Mouse (Mus musculus): ENCODE results near the gene Atg7.

DNA sequence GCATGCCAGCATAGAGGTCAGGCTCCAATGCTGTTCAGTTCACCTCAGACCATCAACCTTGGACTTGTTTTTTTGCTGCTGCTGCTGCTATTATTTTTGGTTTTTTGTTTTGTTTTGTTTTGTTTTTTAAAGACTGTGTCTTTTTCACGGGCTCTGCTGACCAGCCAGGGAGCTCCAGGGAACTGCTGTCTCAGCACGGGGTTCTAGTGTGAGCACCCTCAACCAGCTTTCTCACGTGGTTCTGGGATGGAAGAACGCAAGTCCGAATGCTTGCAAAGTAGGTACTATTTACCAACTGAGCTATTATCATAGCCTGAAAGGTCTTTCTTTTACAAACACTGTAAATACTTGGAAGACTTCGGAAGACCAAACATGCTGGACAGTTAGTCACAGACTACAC is 233.6 kb downstream of the Atg7 start:
- TF ChIP-seq CTCF (IDR thresholded peaks at IDR 0.05; ENCODE audit: extremely low read depth, insufficient read length, insufficient replicate concordance, low read depth, low read length) (no peak), POLR2A (IDR thresholded peaks at IDR 0.05; ENCODE audit: low read depth, low read length) (no peak)

All from small intestine, adult 2 months (tissue).